Mouse (Mus musculus): Measurements from ENCODE around the gene Adh6a. TPM values are rescaled to one million over a fixed set of nuclear protein-coding genes. Genes with fewer than 3 reads are reported as not detected.

The Adh6a gene
- polyA plus RNA-seq, 1 experiment from 2014 or later: 0.91 TPM

DNA sequence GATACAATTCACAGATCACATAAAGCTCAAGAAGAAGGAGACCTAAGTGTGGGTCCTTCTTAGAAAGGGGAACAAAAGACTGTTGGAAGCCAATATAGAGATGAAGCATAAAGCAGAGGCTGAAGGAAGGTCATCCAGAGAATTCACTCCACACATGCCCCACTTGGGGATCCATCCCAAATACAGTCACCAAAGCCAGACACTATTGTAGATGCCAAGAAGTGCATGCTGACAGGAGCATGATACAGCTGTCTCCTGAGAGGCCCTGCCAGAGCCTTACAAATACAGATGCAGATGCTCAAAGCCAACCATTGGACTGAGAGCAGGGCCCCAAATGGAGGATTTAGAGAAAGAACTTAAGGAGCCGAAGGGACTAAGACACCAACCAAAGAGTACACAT is 29.3 kb upstream of the Adh6a start:
- TF ChIP-seq CTCF (IDR thresholded peaks at IDR 0.05; ENCODE audit: low read depth): no peak
- no peaks in the 10 kb centered on the region for H3K27me3 ChIP-seq (ENCODE audit: insufficient read depth, low read length)
- H3K9ac ChIP-seq (ENCODE audit: low read depth, low read length): no peak overlapping the region
- 87% methylated on average over 1 of the region's 1 CpGs for WGBS
- H3K4me3 ChIP-seq (replicated peaks; ENCODE audit: low read depth, low read length): no peak overlapping the region
- no peaks in the 10 kb centered on the region for H3K9me3 ChIP-seq (replicated peaks; ENCODE audit: low read length)
- no peak overlapping the region for H3K27ac ChIP-seq
- H3K4me1 ChIP-seq (replicated peaks; ENCODE audit: insufficient read depth, low read length): no peaks in the 10 kb centered on the region
- H3K4me2 ChIP-seq (ENCODE audit: low read length): no peak overlapping the region
- DNase-seq (ENCODE audit: low spot score) (no peak), ATAC-seq (replicated peaks; ENCODE audit: low FRiP score, low read depth) (no peak)
- no peaks in the 10 kb centered on the region for H3K36me3 ChIP-seq (ENCODE audit: insufficient read depth, low read length)

DNA sequence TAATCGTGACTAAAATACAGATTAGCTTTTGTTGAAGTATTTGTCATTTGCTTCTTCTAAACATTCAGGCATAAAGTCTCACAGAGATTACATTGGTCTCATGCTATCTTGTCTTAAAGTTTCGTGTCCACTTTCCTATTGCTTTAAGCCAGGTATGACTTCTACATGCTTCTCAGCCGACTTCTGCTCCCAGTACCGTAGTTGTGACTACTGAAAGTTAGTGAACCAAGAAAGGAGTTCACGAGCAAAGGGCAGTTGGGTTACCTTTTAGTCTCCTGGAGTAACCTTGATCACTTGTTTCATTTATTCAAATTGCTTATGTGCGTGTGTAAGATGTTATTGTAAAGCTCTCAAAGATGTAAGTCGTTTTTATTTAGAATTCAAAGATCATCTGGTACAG is 27.1 kb upstream of the Adh6a start:
- ATAC-seq (replicated peaks; ENCODE audit: low FRiP score, low read depth) (no peak), DNase-seq (ENCODE audit: low spot score) (no peak)
- no peak overlapping the region for H3K9ac ChIP-seq (ENCODE audit: low read depth, low read length)
- H3K4me1 ChIP-seq (replicated peaks; ENCODE audit: insufficient read depth, low read length): no peaks in the 10 kb centered on the region
- no peaks in the 10 kb centered on the region for H3K9me3 ChIP-seq (replicated peaks; ENCODE audit: low read length)
- no peak overlapping the region for H3K4me3 ChIP-seq (replicated peaks; ENCODE audit: low read depth, low read length)
- 79% methylated on average over 7 of the region's 7 CpGs for WGBS
- no peaks in the 10 kb centered on the region for H3K36me3 ChIP-seq (ENCODE audit: insufficient read depth, low read length)
- TF ChIP-seq CTCF (IDR thresholded peaks at IDR 0.05; ENCODE audit: low read depth): no peak
- no peak overlapping the region for H3K27ac ChIP-seq
- H3K27me3 ChIP-seq (ENCODE audit: insufficient read depth, low read length): no peaks in the 10 kb centered on the region
- H3K4me2 ChIP-seq (ENCODE audit: low read length): no peak overlapping the region

DNA sequence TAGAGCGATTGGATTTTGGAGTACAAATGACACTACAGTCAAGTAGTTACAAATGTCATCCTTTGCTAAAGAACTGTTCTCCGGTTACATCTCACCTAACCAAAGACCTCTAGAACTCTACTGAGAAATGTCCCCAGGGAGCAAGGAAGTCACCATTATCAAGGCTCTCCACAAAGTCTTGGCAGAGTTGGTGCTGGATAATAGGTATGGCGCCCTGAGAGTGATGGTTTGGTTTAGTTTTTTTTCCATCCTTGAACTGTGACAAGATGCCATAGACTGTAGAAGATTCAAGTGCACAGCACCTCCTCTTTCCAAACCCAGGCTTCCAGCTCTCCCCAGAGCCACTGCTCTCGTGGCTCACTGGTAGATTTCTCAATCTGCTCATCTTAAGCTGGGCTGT is 25.4 kb upstream of the Adh6a start:
- ATAC-seq (replicated peaks; ENCODE audit: low FRiP score, low read depth) (no peak), DNase-seq (ENCODE audit: low spot score) (no peak)
- no peak overlapping the region for H3K27ac ChIP-seq
- no peak for TF ChIP-seq CTCF (IDR thresholded peaks at IDR 0.05; ENCODE audit: low read depth)
- 91% methylated on average over 4 of the region's 4 CpGs for WGBS
- H3K9ac ChIP-seq (ENCODE audit: low read depth, low read length): no peak overlapping the region
- no peak overlapping the region for H3K4me3 ChIP-seq (replicated peaks; ENCODE audit: low read depth, low read length)
- H3K4me2 ChIP-seq (ENCODE audit: low read length): no peak overlapping the region
- H3K27me3 ChIP-seq (ENCODE audit: insufficient read depth, low read length): no peaks in the 10 kb centered on the region
- H3K36me3 ChIP-seq (ENCODE audit: insufficient read depth, low read length): no peaks in the 10 kb centered on the region
- H3K9me3 ChIP-seq (replicated peaks; ENCODE audit: low read length): no peaks in the 10 kb centered on the region
- H3K4me1 ChIP-seq (replicated peaks; ENCODE audit: insufficient read depth, low read length): no peaks in the 10 kb centered on the region

DNA sequence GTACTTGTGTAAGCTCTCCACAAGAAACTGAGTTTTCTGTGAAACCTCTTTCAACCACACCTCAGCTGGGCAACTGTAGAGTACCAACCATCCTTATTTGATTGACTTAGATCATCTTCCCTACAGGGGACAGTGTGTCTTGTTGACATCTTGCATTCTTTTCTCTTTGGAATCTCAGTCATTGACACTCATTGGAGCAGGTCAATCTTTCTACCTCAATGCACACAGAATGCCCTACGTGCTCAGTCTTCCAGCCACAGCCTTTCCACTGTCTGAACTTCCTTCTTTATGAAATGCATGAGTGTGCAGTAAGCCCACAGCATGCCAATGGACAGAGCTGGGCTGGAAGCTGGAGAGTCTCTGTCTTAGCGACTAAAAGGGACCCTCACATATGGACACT is 22.4 kb upstream of the Adh6a start:
- 59% methylated on average over 2 of the region's 2 CpGs for WGBS
- DNase-seq (ENCODE audit: low spot score) (peak; percentile 42), ATAC-seq (replicated peaks; ENCODE audit: low FRiP score, low read depth) (peak; percentile 75; the same call in 1 of the 2 replicates)
- no peak overlapping the region for H3K4me2 ChIP-seq (ENCODE audit: low read length)
- no peak overlapping the region for H3K9ac ChIP-seq (ENCODE audit: low read depth, low read length)
- H3K27me3 ChIP-seq (ENCODE audit: insufficient read depth, low read length): no peaks in the 10 kb centered on the region
- H3K27ac ChIP-seq: no peak overlapping the region; the same call in 1 of the 2 replicates
- H3K4me1 ChIP-seq (replicated peaks; ENCODE audit: insufficient read depth, low read length): no peaks in the 10 kb centered on the region
- no peaks in the 10 kb centered on the region for H3K9me3 ChIP-seq (replicated peaks; ENCODE audit: low read length)
- no peak overlapping the region for H3K4me3 ChIP-seq (replicated peaks; ENCODE audit: low read depth, low read length)
- no peaks in the 10 kb centered on the region for H3K36me3 ChIP-seq (ENCODE audit: insufficient read depth, low read length)
- TF ChIP-seq CTCF (IDR thresholded peaks at IDR 0.05; ENCODE audit: low read depth): no peak

DNA sequence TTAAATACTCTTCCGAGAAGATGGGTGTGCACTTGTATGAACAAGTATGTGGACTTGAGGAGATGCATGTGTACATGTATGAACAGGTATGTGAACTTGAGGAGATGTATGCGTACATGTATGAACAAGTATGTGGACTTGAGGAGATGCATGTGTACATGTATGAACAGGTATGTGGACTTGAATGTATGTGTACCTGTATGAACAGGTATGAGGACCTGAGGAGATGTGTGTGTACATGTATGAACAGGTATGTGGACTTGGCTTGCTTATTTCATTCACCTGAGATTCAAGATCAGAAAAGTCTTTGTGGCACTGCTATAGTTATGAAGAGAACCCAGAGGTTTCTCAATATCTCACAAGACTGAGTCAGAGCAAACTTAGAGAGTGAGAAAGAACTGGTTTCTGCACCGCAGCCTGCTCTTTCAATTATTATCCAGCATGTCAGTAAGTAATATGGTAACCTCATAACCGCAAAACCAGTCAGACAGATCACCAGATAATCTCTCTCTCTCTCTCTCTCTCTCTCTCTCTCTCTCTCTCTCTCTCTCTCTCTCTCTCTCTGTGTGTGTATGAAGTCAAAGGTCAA is 21.5 kb upstream of the Adh6a start:
- H3K4me2 ChIP-seq (ENCODE audit: low read length): no peak overlapping the region
- WGBS: 83% methylated on average over 4 of the region's 4 CpGs
- H3K9ac ChIP-seq (ENCODE audit: low read depth, low read length): no peak overlapping the region
- H3K4me1 ChIP-seq (replicated peaks; ENCODE audit: insufficient read depth, low read length): no peaks in the 10 kb centered on the region
- no peaks in the 10 kb centered on the region for H3K27me3 ChIP-seq (ENCODE audit: insufficient read depth, low read length)
- no peaks in the 10 kb centered on the region for H3K36me3 ChIP-seq (ENCODE audit: insufficient read depth, low read length)
- ATAC-seq (replicated peaks; ENCODE audit: low FRiP score, low read depth): peak; percentile 69; the same call in 1 of the 2 replicates
- no peak for TF ChIP-seq CTCF (IDR thresholded peaks at IDR 0.05; ENCODE audit: low read depth)
- no peak overlapping the region for H3K27ac ChIP-seq
- no peak for DNase-seq (ENCODE audit: low spot score)
- H3K9me3 ChIP-seq (replicated peaks; ENCODE audit: low read length): no peaks in the 10 kb centered on the region
- H3K4me3 ChIP-seq (replicated peaks; ENCODE audit: low read depth, low read length): no peak overlapping the region

DNA sequence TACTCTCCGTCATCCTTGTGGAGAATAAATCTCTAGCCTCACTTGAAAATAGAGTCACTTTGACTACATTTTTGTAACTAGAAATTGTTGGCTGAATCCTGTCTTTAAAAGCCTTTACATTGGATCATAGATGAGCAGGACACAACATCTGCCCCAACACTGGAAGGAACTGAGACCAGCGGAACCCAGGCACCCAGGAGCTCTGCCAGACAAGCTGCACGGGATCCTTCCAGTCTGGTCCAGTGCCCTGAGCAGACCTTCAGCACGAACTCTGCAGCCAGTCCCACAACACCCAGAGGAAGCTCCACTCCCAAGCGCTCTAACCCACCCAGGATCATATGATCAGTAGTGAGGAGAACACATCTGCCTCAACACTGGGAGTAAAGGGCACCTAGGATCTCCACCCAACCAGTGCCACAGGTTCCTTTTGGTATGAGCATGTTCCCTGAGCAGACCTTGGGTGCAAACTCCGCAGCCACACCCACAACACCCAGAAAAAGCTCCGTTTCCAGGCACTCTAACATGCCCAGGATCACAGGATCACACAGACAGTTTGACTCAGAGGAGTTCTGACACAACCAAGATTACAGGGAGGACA is 19.7 kb upstream of the Adh6a start:
- Histone ChIP-seq H3K4me2 (ENCODE audit: low read length) (no peak overlapping the region), H3K4me1 (replicated peaks; ENCODE audit: insufficient read depth, low read length) (no peaks in the 10 kb centered on the region), H3K36me3 (ENCODE audit: insufficient read depth, low read length) (no peaks in the 10 kb centered on the region), H3K9ac (ENCODE audit: low read depth, low read length) (no peak overlapping the region), H3K27ac (no peak overlapping the region), H3K4me3 (replicated peaks; ENCODE audit: low read depth, low read length) (no peak overlapping the region), H3K9me3 (replicated peaks; ENCODE audit: low read length) (no peaks in the 10 kb centered on the region), H3K27me3 (ENCODE audit: insufficient read depth, low read length) (no peaks in the 10 kb centered on the region)
- no peak for DNase-seq (ENCODE audit: low spot score)
- no peak for ATAC-seq (replicated peaks; ENCODE audit: low FRiP score, low read depth)
- TF ChIP-seq CTCF (IDR thresholded peaks at IDR 0.05; ENCODE audit: low read depth): no peak
- WGBS: 91% methylated on average over 7 of the region's 7 CpGs

DNA sequence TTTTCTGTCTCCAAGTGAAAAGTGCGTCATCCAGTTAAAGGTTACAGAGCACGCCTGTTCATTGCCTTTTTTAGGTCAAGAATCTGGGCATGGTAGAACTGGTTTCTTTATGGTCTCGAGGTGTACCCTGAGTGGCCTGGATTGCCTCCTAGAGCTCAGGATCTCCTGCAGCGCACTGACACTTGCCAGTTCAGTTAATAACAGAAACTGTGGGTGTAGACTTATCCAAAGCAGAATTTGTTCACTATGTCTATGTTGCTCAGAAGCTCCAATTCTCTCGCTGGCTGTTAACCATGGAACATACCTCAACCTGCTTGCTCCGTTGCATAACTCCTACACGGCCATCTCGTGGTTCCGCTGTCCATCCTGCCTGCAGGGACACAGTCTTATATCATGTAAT is 13.0 kb upstream of the Adh6a start:
- 91% methylated on average over 9 of the region's 9 CpGs for WGBS
- H3K9ac ChIP-seq (ENCODE audit: low read depth, low read length): no peak overlapping the region
- H3K9me3 ChIP-seq (replicated peaks; ENCODE audit: low read length): no peaks in the 10 kb centered on the region
- no peaks in the 10 kb centered on the region for H3K27me3 ChIP-seq (ENCODE audit: insufficient read depth, low read length)
- DNase-seq (ENCODE audit: low spot score) (no peak), ATAC-seq (replicated peaks; ENCODE audit: low FRiP score, low read depth) (no peak)
- no peak for TF ChIP-seq CTCF (IDR thresholded peaks at IDR 0.05; ENCODE audit: low read depth)
- peaks cover 12% of the 10 kb centered on the region for H3K4me1 ChIP-seq (replicated peaks; ENCODE audit: insufficient read depth, low read length)
- no peak overlapping the region for H3K4me2 ChIP-seq (ENCODE audit: low read length)
- no peak overlapping the region for H3K27ac ChIP-seq
- no peaks in the 10 kb centered on the region for H3K36me3 ChIP-seq (ENCODE audit: insufficient read depth, low read length)
- H3K4me3 ChIP-seq (replicated peaks; ENCODE audit: low read depth, low read length): no peak overlapping the region
